Mouse (Mus musculus) MEL (cell line): Measurements from ENCODE around the gene Cers6. TPM values are rescaled to one million over a fixed set of nuclear protein-coding genes. Genes with fewer than 3 reads are reported as not detected.

Source experiments
- DNase-seq: peaks from one replicate; pipeline ENCODE4 v3.0.0; 2011; ENCODE audit warnings: low read depth, low spot score
- H3K27ac ChIP-seq: 2 replicates; pipeline ENCODE4 v1.5.1; 2012; ENCODE audit warnings: low read depth, mild to moderate bottlenecking, control low read depth, low read length, moderate library complexity; ENCODE audit not compliant: control insufficient read depth
- H3K27me3 ChIP-seq, 2 experiments: fragments of 150-350 bp in 1 of 2; sonication (generic) in 1 of 2; 2 replicates each; pipeline ENCODE4 v1.6.1; 2012; ENCODE audit warnings: low read length in 2 of 2, mild to moderate bottlenecking in 2 of 2, improper control_type of control experiment in 1 of 2, moderate library complexity in 1 of 2; ENCODE audit not compliant: insufficient read depth in 2 of 2, control insufficient read depth in 1 of 2
- H3K36me3 ChIP-seq, 2 experiments: 2 replicates each; pipeline ENCODE4 v1.6.1; 2012 to 2014; ENCODE audit warnings: low read length in 2 of 2, improper control_type of control experiment in 1 of 2, inconsistent platforms in 1 of 2, mild to moderate bottlenecking in 1 of 2; ENCODE audit not compliant: insufficient read depth in 2 of 2, control insufficient read depth in 1 of 2
- H3K4me1 ChIP-seq, 2 experiments: fragments of 150-350 bp in 1 of 2; sonication (generic) in 1 of 2; 2 replicates each; pipeline ENCODE4 v1.6.1; 2012; ENCODE audit warnings: low read length in 2 of 2, improper control_type of control experiment in 1 of 2, mild to moderate bottlenecking in 1 of 2; ENCODE audit not compliant: insufficient read depth in 2 of 2, control insufficient read depth in 1 of 2
- H3K4me3 ChIP-seq, 2 experiments: fragments of 150-350 bp in 1 of 2; sonication (generic) in 1 of 2; 2 replicates each; pipeline ENCODE4 v1.5.1; 2012; ENCODE audit warnings: low read depth in 2 of 2, low read length in 2 of 2, mild to moderate bottlenecking in 2 of 2, moderate library complexity in 2 of 2, control low read depth in 1 of 2, improper control_type of control experiment in 1 of 2; ENCODE audit not compliant: control insufficient read depth in 1 of 2, insufficient read depth in 1 of 2
- H3K79me2 ChIP-seq: 2 replicates; pipeline ENCODE4 v1.6.1; 2012; ENCODE audit warnings: mild to moderate bottlenecking, low read length, moderate library complexity; ENCODE audit not compliant: control insufficient read depth, poor library complexity, insufficient read depth
- H3K9ac ChIP-seq: 2 replicates; pipeline ENCODE4 v1.6.1; 2012; ENCODE audit warnings: low read depth, mild to moderate bottlenecking, control low read depth, low read length, moderate library complexity; ENCODE audit not compliant: control insufficient read depth, poor library complexity, severe bottlenecking
- H3K9me3 ChIP-seq: fragments of 150-350 bp; sonication (generic); replicated peaks from 2 replicates; pipeline ENCODE4 v1.6.1; 2012; ENCODE audit warnings: mild to moderate bottlenecking, low read length, improper control_type of control experiment, moderate library complexity; ENCODE audit not compliant: insufficient read depth
- CHD2 ChIP-seq: IDR thresholded peaks from 2 replicates; pipeline ENCODE4 v1.6.1; 2011; ENCODE audit warnings: low read length, improper control_type of control experiment
- E2F4 ChIP-seq: IDR thresholded peaks from 2 replicates; pipeline ENCODE4 v1.6.1; 2011; ENCODE audit warnings: low read depth, low read length, improper control_type of control experiment, borderline replicate concordance
- ELF1 ChIP-seq: IDR thresholded peaks from 2 replicates; pipeline ENCODE4 v1.6.1; 2014; ENCODE audit warnings: low read depth, mild to moderate bottlenecking, inconsistent platforms, low read length, improper control_type of control experiment, moderate library complexity
- EP300 ChIP-seq, 2 experiments: IDR thresholded peaks; 2 replicates each; pipeline ENCODE4 v1.6.1; 2011; ENCODE audit warnings: improper control_type of control experiment in 2 of 2, low read length in 2 of 2, low read depth in 1 of 2, mild to moderate bottlenecking in 1 of 2
- GABPA ChIP-seq: IDR thresholded peaks from 2 replicates; pipeline ENCODE4 v1.6.1; 2012; ENCODE audit warnings: low read depth, mild to moderate bottlenecking, inconsistent platforms, low read length, improper control_type of control experiment, moderate library complexity
- KAT2A ChIP-seq: conservative IDR thresholded peaks from 2 replicates; pipeline ENCODE4 v1.6.1; 2012; ENCODE audit warnings: low read depth, low read length, improper control_type of control experiment, inconsistent platforms
- MAX ChIP-seq: IDR thresholded peaks from 2 replicates; pipeline ENCODE4 v1.6.1; 2011; ENCODE audit warnings: low read length, improper control_type of control experiment
- MEF2A ChIP-seq: IDR thresholded peaks from 2 replicates; pipeline ENCODE4 v1.6.1; 2014; ENCODE audit warnings: low read depth, mild to moderate bottlenecking, inconsistent platforms, low read length, improper control_type of control experiment; ENCODE audit not compliant: poor library complexity, insufficient replicate concordance, severe bottlenecking; ENCODE audit errors: extremely low read depth
- MXI1 ChIP-seq: IDR thresholded peaks from 2 replicates; pipeline ENCODE4 v1.6.1; 2011; ENCODE audit warnings: mild to moderate bottlenecking, low read depth, low read length, improper control_type of control experiment
- MYB ChIP-seq: IDR thresholded peaks from 2 replicates; pipeline ENCODE4 v1.6.1; 2011; ENCODE audit warnings: mild to moderate bottlenecking, low read depth, low read length, improper control_type of control experiment
- MYC ChIP-seq: IDR thresholded peaks from 2 replicates; pipeline ENCODE4 v1.6.1; 2011; ENCODE audit warnings: low read depth, mild to moderate bottlenecking, low read length, improper control_type of control experiment, moderate library complexity
- NRF1 ChIP-seq: IDR thresholded peaks from 2 replicates; pipeline ENCODE4 v1.6.1; 2014; ENCODE audit warnings: low read depth, mild to moderate bottlenecking, inconsistent platforms, low read length, improper control_type of control experiment, moderate library complexity; ENCODE audit not compliant: poor library complexity, insufficient read depth, severe bottlenecking
- POLR2A ChIP-seq, 2 experiments: IDR thresholded peaks; 2 replicates each; pipeline ENCODE4 v1.6.1; 2011 to 2012; ENCODE audit warnings: low read length in 2 of 2, mild to moderate bottlenecking in 2 of 2, control low read depth in 1 of 2, improper control_type of control experiment in 1 of 2, low read depth in 1 of 2, moderate library complexity in 1 of 2; ENCODE audit not compliant: control insufficient read depth in 1 of 2, insufficient read depth in 1 of 2, poor library complexity in 1 of 2
- RCOR1 ChIP-seq: IDR thresholded peaks from 2 replicates; pipeline ENCODE4 v1.6.1; 2012; ENCODE audit warnings: low read depth, mild to moderate bottlenecking, inconsistent platforms, low read length, improper control_type of control experiment
- SIN3A ChIP-seq: IDR thresholded peaks from 2 replicates; pipeline ENCODE4 v1.6.1; 2012; ENCODE audit warnings: low read length, improper control_type of control experiment, inconsistent platforms
- SMC3 ChIP-seq: IDR thresholded peaks from 2 replicates; pipeline ENCODE4 v1.6.1; 2011; ENCODE audit warnings: low read depth, low read length, improper control_type of control experiment
- TAL1 ChIP-seq: IDR thresholded peaks from 2 replicates; pipeline ENCODE4 v1.6.1; 2012; ENCODE audit warnings: mild to moderate bottlenecking, inconsistent platforms, low read length, moderate library complexity, mixed read lengths
- TBP ChIP-seq: IDR thresholded peaks from 2 replicates; pipeline ENCODE4 v1.8.0; 2011; ENCODE audit warnings: low read depth, low read length, improper control_type of control experiment
- TCF12 ChIP-seq: IDR thresholded peaks from 2 replicates; pipeline ENCODE4 v1.6.1; 2014; ENCODE audit warnings: low read depth, mild to moderate bottlenecking, inconsistent platforms, low read length, improper control_type of control experiment, moderate library complexity
- UBTF ChIP-seq: IDR thresholded peaks from 2 replicates; pipeline ENCODE4 v1.6.1; 2012; ENCODE audit warnings: low read depth, mild to moderate bottlenecking, inconsistent platforms, low read length, improper control_type of control experiment, moderate library complexity, borderline replicate concordance; ENCODE audit not compliant: insufficient read depth
- USF2 ChIP-seq, 2 experiments: IDR thresholded peaks; 2 replicates each; pipeline ENCODE4 v1.6.1; 2011 to 2012; ENCODE audit warnings: improper control_type of control experiment in 2 of 2, low read length in 2 of 2, borderline replicate concordance in 1 of 2, inconsistent platforms in 1 of 2, low read depth in 1 of 2, mild to moderate bottlenecking in 1 of 2; ENCODE audit not compliant: insufficient read depth in 1 of 2
- ZC3H11A ChIP-seq: IDR thresholded peaks from 2 replicates; pipeline ENCODE4 v1.6.1; 2012; ENCODE audit warnings: low read depth, mild to moderate bottlenecking, inconsistent platforms, low read length, improper control_type of control experiment
- ZMIZ1 ChIP-seq: IDR thresholded peaks from 2 replicates; pipeline ENCODE4 v1.6.1; 2012; ENCODE audit warnings: low read depth, mild to moderate bottlenecking, inconsistent platforms, low read length, improper control_type of control experiment, moderate library complexity
- polyA plus RNA-seq, 2 experiments: library from polyadenylated mRNA; stranded (reverse) in 1 of 2; unstranded in 1 of 2; fragments of >175 nt in 1 of 2; fragments of >200 nt in 1 of 2; gene quantifications; 2 replicates each; pipeline versions ENCODE4 v1.2.1 to v1.2.4; 2012; ENCODE audit warnings: low replicate concordance in 2 of 2, low read depth in 1 of 2; ENCODE audit not compliant: insufficient read length in 2 of 2, insufficient read depth in 1 of 2, missing spikeins in 1 of 2
- total RNA-seq: library from RNA; depleted of rRNA; stranded (reverse); fragments of 300-350 nt; gene quantifications from 2 replicates; pipeline ENCODE4 v1.2.3, GENCODE M21; 2012

The Cers6 gene
- total and polyA plus RNA-seq, 3 experiments: not detected

- Histone ChIP-seq H3K27me3 (no peaks in the 10 kb centered on the region), H3K36me3 (no peaks in the 10 kb centered on the region), H3K9ac (no peak overlapping the region), H3K9me3 (no peaks in the 10 kb centered on the region), H3K27ac (no peak overlapping the region), H3K79me2 (no peaks in the 10 kb centered on the region), H3K4me1 (no peaks in the 10 kb centered on the region), H3K4me3 (no peak overlapping the region)
- TF ChIP-seq SMC3 (no peak), MYB (no peak), MYC (no peak), USF2 (IDR thresholded peaks at IDR 0.05; ENCODE audit: borderline replicate concordance in 1 of 2, insufficient read depth in 1 of 2, low read depth in 1 of 2, low read length in 2 of 2) (no peak), E2F4 (no peak), ELF1 (no peak), RCOR1 (no peak), POLR2A (IDR thresholded peaks at IDR 0.05; ENCODE audit: control insufficient read depth in 1 of 2, insufficient read depth in 1 of 2, low read depth in 1 of 2, low read length in 2 of 2, poor library complexity in 1 of 2) (no peak), MXI1 (no peak), NRF1 (no peak), UBTF (no peak), CHD2 (no peak), KAT2A (no peak), TAL1 (no peak), TCF12 (no peak), GABPA (no peak), ZC3H11A (no peak), ZMIZ1 (no peak), MAX (no peak)
- DNase-seq: no peak
These were observed 252.7 kb downstream of the Cers6 start for GRCm38 (mm10) chr2:69113829-69114547.

- Histone ChIP-seq H3K4me3 (no peak overlapping the region), H3K27ac (no peak overlapping the region), H3K9ac (no peak overlapping the region), H3K79me2 (no peaks in the 10 kb centered on the region), H3K36me3 (no peaks in the 10 kb centered on the region), H3K4me1 (no peaks in the 10 kb centered on the region), H3K9me3 (no peaks in the 10 kb centered on the region), H3K27me3 (no peaks in the 10 kb centered on the region)
- no peak for DNase-seq
- TF ChIP-seq MYB (no peak), TCF12 (no peak), EP300 (IDR thresholded peaks at IDR 0.05; ENCODE audit: low read depth in 1 of 2, low read length in 2 of 2) (no peak), MAX (no peak), TBP (no peak), NRF1 (no peak), ZC3H11A (no peak), ZMIZ1 (no peak), MEF2A (no peak), GABPA (no peak), MYC (no peak), KAT2A (no peak), E2F4 (no peak), TAL1 (no peak), SIN3A (no peak), SMC3 (no peak)
These were observed 254.7 kb downstream of the Cers6 start for GRCm38 (mm10) chr2:69115921-69116320.
